Mouse (Mus musculus) liver, adult 2 months (tissue): ENCODE data around the gene Aqp2. TPM values are rescaled to one million over a fixed set of nuclear protein-coding genes. Genes with fewer than 3 reads are reported as not detected.

Source experiments
- DNase-seq: peaks from one replicate; pipeline ENCODE4 v3.0.0-alpha.2; 2011; ENCODE audit warnings: low read depth, low spot score; ENCODE audit errors: extremely low read depth
- H3K27ac ChIP-seq: fragments of 200-500 bp; replicated peaks from 2 replicates; pipeline ENCODE4 v1.5.1; 2012; ENCODE audit warnings: low read depth, mild to moderate bottlenecking, control low read depth, inconsistent platforms, low read length; ENCODE audit not compliant: insufficient read depth
- H3K27me3 ChIP-seq: fragments of 200-500 bp; 2 replicates; pipeline ENCODE4 v1.6.1; 2012; ENCODE audit warnings: mild to moderate bottlenecking, moderate library complexity, low read length, inconsistent platforms; ENCODE audit not compliant: control insufficient read depth, insufficient read depth
- H3K36me3 ChIP-seq: fragments of 200-500 bp; 2 replicates; pipeline ENCODE4 v1.6.1; 2012; ENCODE audit warnings: low read length, inconsistent platforms; ENCODE audit not compliant: control insufficient read depth, insufficient read depth
- H3K4me1 ChIP-seq: fragments of 200-500 bp; 2 replicates; pipeline ENCODE4 v1.6.1; 2011; ENCODE audit warnings: low read length; ENCODE audit not compliant: control insufficient read depth, insufficient read depth
- H3K4me3 ChIP-seq: fragments of 200-500 bp; 2 replicates; pipeline ENCODE4 v1.5.1; 2011; ENCODE audit warnings: low read depth, mild to moderate bottlenecking, control low read depth, low read length, moderate library complexity; ENCODE audit not compliant: insufficient read depth
- H3K79me2 ChIP-seq: fragments of 200-500 bp; 2 replicates; pipeline ENCODE4 v1.6.1; 2012; ENCODE audit warnings: inconsistent platforms, mild to moderate bottlenecking, low read length, moderate library complexity; ENCODE audit not compliant: control insufficient read depth, insufficient read depth
- H3K9ac ChIP-seq: fragments of 200-500 bp; 2 replicates; pipeline ENCODE4 v1.6.1; 2012; ENCODE audit warnings: low read depth, mild to moderate bottlenecking, control low read depth, inconsistent platforms, low read length
- CTCF ChIP-seq: fragments of 200-500 bp; IDR thresholded peaks from 2 replicates; pipeline ENCODE4 v1.5.1; 2011; ENCODE audit warnings: low read depth, low read length, control low read depth
- POLR2A ChIP-seq: fragments of 200-500 bp; IDR thresholded peaks from 2 replicates; pipeline ENCODE4 v1.6.1; 2011; ENCODE audit warnings: low read length, control low read depth; ENCODE audit not compliant: insufficient read depth; ENCODE audit errors: extremely low read depth
- WGBS: fragments of 180-500 bp; shearing (Covaris S2); methylation state at CpG from one replicate; pipeline ENCODE4 v1.1.7; 2018; 5-methylcytosine and 5-hydroxymethylcytosine counted together
- polyA plus RNA-seq: library from polyadenylated mRNA; depleted of rRNA; stranded (reverse); fragments of >200 nt; gene quantifications from 2 replicates; pipeline ENCODE4 v1.2.3, GENCODE M21; 2012
- total RNA-seq: library from RNA; depleted of rRNA; stranded (reverse); fragments of >200 nt; gene quantifications from 2 replicates; pipeline ENCODE4 v1.2.3, GENCODE M21; 2014

Aqp2 gene
- total and polyA plus RNA-seq, 2 experiments = not detected

GRCm38 (mm10) chr15:99607388-99608113, 28.7 kb downstream of the Aqp2 start:
- TF ChIP-seq POLR2A (no peak), CTCF (no peak)
- no peak for DNase-seq
- H3K4me1 ChIP-seq = no peaks in the 10 kb centered on the region
- H3K4me3 ChIP-seq = no peak overlapping the region
- no peak overlapping the region for H3K9ac ChIP-seq
- no peaks in the 10 kb centered on the region for H3K36me3 ChIP-seq
- H3K27me3 ChIP-seq = no peaks in the 10 kb centered on the region
- no peaks in the 10 kb centered on the region for H3K79me2 ChIP-seq
- WGBS = 65% methylated on average over 10 of the region's 10 CpGs
- H3K27ac ChIP-seq = no peak overlapping the region

- WGBS = 35% methylated on average over 13 of the region's 13 CpGs
- DNase-seq = no peak
Observed at GRCm38 (mm10) chr15:99608382-99609125, 29.7 kb downstream of the Aqp2 start.

GRCm38 (mm10) chr15:99611563-99611962, 32.7 kb downstream of the Aqp2 start:
- H3K36me3 ChIP-seq = no peaks in the 10 kb centered on the region
- no peak for DNase-seq
- TF ChIP-seq CTCF = no peak
- TF ChIP-seq POLR2A = no peak
- H3K4me1 ChIP-seq = no peaks in the 10 kb centered on the region
- 87% methylated on average over 7 of the region's 7 CpGs for WGBS
- no peak overlapping the region for H3K4me3 ChIP-seq
- H3K9ac ChIP-seq = no peak overlapping the region
- H3K27ac ChIP-seq = no peak overlapping the region
- no peaks in the 10 kb centered on the region for H3K27me3 ChIP-seq
- no peaks in the 10 kb centered on the region for H3K79me2 ChIP-seq

More at GRCm38 (mm10) chr15:99608382-99609125, 29.7 kb downstream of the Aqp2 start:
- no peak overlapping the region for H3K9ac ChIP-seq
- no peaks in the 10 kb centered on the region for H3K79me2 ChIP-seq
- no peaks in the 10 kb centered on the region for H3K4me1 ChIP-seq
- H3K27ac ChIP-seq = no peak overlapping the region
- no peaks in the 10 kb centered on the region for H3K27me3 ChIP-seq
- TF ChIP-seq CTCF = no peak
- no peak for TF ChIP-seq POLR2A
- H3K4me3 ChIP-seq = no peak overlapping the region
- H3K36me3 ChIP-seq = no peaks in the 10 kb centered on the region

GRCm38 (mm10) chr15:99614273-99614672, 35.4 kb downstream of the Aqp2 start:
- no peaks in the 10 kb centered on the region for H3K27me3 ChIP-seq
- H3K79me2 ChIP-seq = no peaks in the 10 kb centered on the region
- no peak overlapping the region for H3K27ac ChIP-seq
- 86% methylated on average over 13 of the region's 13 CpGs for WGBS
- H3K4me3 ChIP-seq = no peak overlapping the region
- TF ChIP-seq POLR2A = no peak
- no peak for TF ChIP-seq CTCF
- DNase-seq = no peak
- no peak overlapping the region for H3K9ac ChIP-seq
- no peaks in the 10 kb centered on the region for H3K4me1 ChIP-seq
- no peaks in the 10 kb centered on the region for H3K36me3 ChIP-seq

- H3K79me2 ChIP-seq = no peaks in the 10 kb centered on the region
- no peaks in the 10 kb centered on the region for H3K27me3 ChIP-seq
- 31% methylated on average over 12 of the region's 12 CpGs for WGBS
- H3K36me3 ChIP-seq = no peaks in the 10 kb centered on the region
- no peak overlapping the region for H3K9ac ChIP-seq
- TF ChIP-seq CTCF (no peak), POLR2A (no peak)
- no peak for DNase-seq
- no peaks in the 10 kb centered on the region for H3K4me1 ChIP-seq
- no peak overlapping the region for H3K27ac ChIP-seq
- H3K4me3 ChIP-seq = no peak overlapping the region
Observed at GRCm38 (mm10) chr15:99614753-99615152, 35.9 kb downstream of the Aqp2 start.

- 42% methylated on average over 9 of the region's 9 CpGs for WGBS
- Histone ChIP-seq H3K9ac (no peak overlapping the region), H3K4me3 (no peak overlapping the region), H3K27ac (no peak overlapping the region), H3K27me3 (no peaks in the 10 kb centered on the region), H3K36me3 (no peaks in the 10 kb centered on the region), H3K79me2 (no peaks in the 10 kb centered on the region), H3K4me1 (no peaks in the 10 kb centered on the region)
- peak; percentile 1 for DNase-seq
- TF ChIP-seq CTCF (no peak), POLR2A (no peak)
Observed at GRCm38 (mm10) chr15:99615246-99615645, 36.4 kb downstream of the Aqp2 start.
